Mouse (Mus musculus): ENCODE data around the gene Gpatch8. TPM values are rescaled to one million over a fixed set of nuclear protein-coding genes. Genes with fewer than 3 reads are reported as not detected.

Gene Gpatch8
- polyA plus RNA-seq, 1 experiment from 2014 or later = 43.4 TPM

DNA sequence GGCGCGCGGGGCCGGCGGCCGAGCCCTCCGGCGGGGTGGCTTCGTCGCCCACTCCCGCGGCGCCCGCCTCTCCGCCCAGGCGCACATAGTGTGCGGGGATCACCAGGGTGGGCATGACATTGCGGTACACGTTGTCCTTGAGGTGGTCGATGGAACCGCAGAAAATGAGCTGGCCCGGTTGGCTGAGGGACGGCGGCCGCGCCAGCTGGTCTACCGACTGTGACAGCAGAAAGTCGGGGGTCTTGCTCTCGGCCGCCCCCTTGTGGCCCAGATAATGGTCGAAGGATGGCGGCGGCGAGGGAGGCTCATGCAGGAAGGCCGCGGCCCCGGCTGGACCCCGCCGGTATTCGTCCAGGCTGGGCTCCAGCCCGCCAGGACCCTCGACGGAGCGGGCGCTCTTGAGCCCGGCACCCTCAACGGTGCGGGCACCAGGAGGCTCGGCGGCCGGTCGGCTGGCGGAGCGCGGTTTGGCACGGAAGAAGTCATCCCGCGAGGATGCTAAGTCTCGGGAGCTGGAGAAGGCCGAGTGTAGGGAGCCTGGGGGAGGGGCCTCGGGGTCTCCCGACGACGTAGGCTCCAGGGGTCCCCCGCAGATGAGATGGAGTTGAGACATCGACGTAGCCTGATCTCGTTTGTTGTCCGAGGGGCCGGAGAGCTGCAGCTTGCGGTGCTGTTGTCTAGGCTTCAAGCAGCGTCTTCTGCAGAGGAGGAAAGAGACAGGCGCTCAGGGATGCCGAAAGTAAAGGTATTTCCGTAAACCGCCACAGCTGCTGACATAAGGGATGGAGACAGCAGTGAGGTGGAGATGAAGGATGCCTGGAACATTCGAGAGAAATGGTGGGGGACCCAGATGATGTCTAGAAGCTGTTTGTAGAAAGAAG, 117.7 kb downstream of the Gpatch8 start:
- no peaks in the 10 kb centered on the region; the same call in 1 of the 2 replicates for H3K27me3 ChIP-seq (ENCODE audit: control insufficient read depth, insufficient read depth, low read length)
- H3K27ac ChIP-seq (replicated peaks; ENCODE audit: low read depth, low read length) = no peak overlapping the region
- H3K4me3 ChIP-seq (ENCODE audit: low read depth, low read length) = peak overlapping the region; percentile 32
- peak overlapping the region; percentile 58 for H3K9ac ChIP-seq (replicated peaks; ENCODE audit: low read length)
- 0 out of 2 replicates have a peak, but pooled peaks have one; percentile 31 for ATAC-seq (replicated peaks; ENCODE audit: insufficient number of reproducible peaks, low FRiP score, low TSS enrichment, low read depth)
- no peaks in the 10 kb centered on the region for H3K9me3 ChIP-seq (replicated peaks; ENCODE audit: control insufficient read depth, low read length)
- 7% methylated on average over 76 of the region's 77 CpGs for WGBS
- H3K4me1 ChIP-seq (ENCODE audit: control insufficient read depth, insufficient read depth, low read length) = peaks cover 16% of the 10 kb centered on the region
- peak; percentile 89 for DNase-seq (ENCODE audit: low spot score)
- H3K36me3 ChIP-seq (replicated peaks; ENCODE audit: control insufficient read depth, insufficient read depth, low read depth, low read length) = peaks cover 13% of the 10 kb centered on the region
- H3K4me2 ChIP-seq (ENCODE audit: low read depth, low read length) = peak overlapping the region; percentile 81

DNA sequence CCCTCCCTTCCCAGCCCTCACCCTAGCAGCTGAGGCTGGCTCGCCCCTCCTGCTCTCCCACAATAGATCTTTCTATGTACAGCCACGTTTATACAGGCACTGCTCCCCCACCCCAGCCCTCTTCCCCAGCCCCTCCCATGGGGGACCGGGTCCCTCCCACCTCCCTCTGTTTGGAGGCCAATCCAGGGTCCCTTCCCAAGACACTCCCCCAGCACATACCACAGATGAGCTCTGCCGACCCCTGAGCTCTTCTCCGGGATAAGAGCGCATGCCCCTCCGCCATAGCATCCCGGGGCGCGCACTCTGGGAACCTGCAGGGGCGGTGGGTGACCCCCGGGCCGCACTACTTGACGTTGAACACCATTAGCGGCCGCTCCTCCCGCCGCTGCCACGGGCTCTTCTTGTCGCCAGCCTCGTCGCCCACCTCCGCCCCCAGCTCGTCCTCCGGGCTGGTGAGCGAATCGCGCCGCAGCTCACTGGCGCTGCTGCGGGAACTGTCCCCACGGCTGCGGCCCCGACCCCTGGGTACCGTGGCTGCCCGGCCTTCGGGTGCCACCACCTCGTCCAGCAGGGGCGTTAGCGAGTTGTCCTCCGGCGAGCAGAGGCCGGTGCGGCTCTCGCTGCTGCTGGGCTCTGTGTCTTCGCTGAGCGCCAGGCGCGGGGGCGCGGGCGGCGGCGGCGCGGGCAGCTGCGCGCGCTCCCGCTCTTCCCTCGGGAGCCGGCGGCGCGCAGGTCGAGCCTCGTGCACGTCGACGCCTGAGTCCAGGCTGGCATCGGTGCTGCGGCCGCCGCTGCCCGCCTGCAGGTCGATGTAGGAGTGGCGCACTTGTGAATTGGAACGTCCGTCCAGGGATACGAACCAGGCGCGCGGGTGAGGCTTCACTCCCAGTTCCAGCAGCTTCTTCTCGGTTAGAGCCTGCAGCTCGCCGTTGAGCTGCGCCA, 118.8 kb downstream of the Gpatch8 start:
- peaks cover 10% of the 10 kb centered on the region for H3K36me3 ChIP-seq (replicated peaks; ENCODE audit: control insufficient read depth, insufficient read depth, low read depth, low read length)

DNA sequence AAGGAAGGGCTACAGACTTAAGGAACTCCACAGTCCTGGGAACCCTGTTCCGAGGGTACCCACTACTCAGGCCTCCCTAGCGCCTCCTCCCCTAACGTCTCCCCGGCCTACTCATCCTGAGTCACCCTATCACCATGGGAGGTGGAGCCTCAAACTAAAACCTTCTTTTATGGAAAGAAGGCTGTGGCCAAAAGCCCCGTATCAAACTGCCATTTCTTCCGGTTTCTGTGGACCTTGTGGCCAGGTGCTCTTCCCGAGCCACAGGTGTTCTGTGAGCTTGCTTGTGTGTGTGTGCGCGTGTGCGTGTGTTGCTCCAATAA, 119.8 kb downstream of the Gpatch8 start:
- ATAC-seq (replicated peaks; ENCODE audit: insufficient number of reproducible peaks, low FRiP score, low TSS enrichment, low read depth) (no peak), DNase-seq (ENCODE audit: low spot score) (no peak)
- Histone ChIP-seq H3K27ac (replicated peaks; ENCODE audit: low read depth, low read length) (no peak overlapping the region), H3K4me1 (ENCODE audit: control insufficient read depth, insufficient read depth, low read length) (peaks cover 16% of the 10 kb centered on the region), H3K27me3 (ENCODE audit: control insufficient read depth, insufficient read depth, low read length) (no peaks in the 10 kb centered on the region; the same call in 1 of the 2 replicates), H3K9me3 (replicated peaks; ENCODE audit: control insufficient read depth, low read length) (no peaks in the 10 kb centered on the region), H3K4me3 (ENCODE audit: low read depth, low read length) (no peak overlapping the region), H3K36me3 (replicated peaks; ENCODE audit: control insufficient read depth, insufficient read depth, low read depth, low read length) (peaks cover 10% of the 10 kb centered on the region), H3K9ac (replicated peaks; ENCODE audit: low read length) (no peak overlapping the region), H3K4me2 (ENCODE audit: low read depth, low read length) (no peak overlapping the region)
- 85% methylated on average over 10 of the region's 10 CpGs for WGBS

More for the DNA sequence above, 118.8 kb downstream of the Gpatch8 start:
- ATAC-seq (replicated peaks; ENCODE audit: insufficient number of reproducible peaks, low FRiP score, low TSS enrichment, low read depth) = no peak
- Histone ChIP-seq H3K4me2 (ENCODE audit: low read depth, low read length) (peak overlapping the region; percentile 81), H3K9me3 (replicated peaks; ENCODE audit: control insufficient read depth, low read length) (no peaks in the 10 kb centered on the region), H3K4me1 (ENCODE audit: control insufficient read depth, insufficient read depth, low read length) (peaks cover 16% of the 10 kb centered on the region), H3K4me3 (ENCODE audit: low read depth, low read length) (peak overlapping the region; percentile 32), H3K27ac (replicated peaks; ENCODE audit: low read depth, low read length) (peak overlapping the region; percentile 52; the same call in 1 of the 2 replicates), H3K9ac (replicated peaks; ENCODE audit: low read length) (peak overlapping the region; percentile 58), H3K27me3 (ENCODE audit: control insufficient read depth, insufficient read depth, low read length) (no peaks in the 10 kb centered on the region; the same call in 1 of the 2 replicates)
- 4% methylated on average over 77 of the region's 87 CpGs for WGBS
- DNase-seq (ENCODE audit: low spot score) = peak; percentile 57

DNA sequence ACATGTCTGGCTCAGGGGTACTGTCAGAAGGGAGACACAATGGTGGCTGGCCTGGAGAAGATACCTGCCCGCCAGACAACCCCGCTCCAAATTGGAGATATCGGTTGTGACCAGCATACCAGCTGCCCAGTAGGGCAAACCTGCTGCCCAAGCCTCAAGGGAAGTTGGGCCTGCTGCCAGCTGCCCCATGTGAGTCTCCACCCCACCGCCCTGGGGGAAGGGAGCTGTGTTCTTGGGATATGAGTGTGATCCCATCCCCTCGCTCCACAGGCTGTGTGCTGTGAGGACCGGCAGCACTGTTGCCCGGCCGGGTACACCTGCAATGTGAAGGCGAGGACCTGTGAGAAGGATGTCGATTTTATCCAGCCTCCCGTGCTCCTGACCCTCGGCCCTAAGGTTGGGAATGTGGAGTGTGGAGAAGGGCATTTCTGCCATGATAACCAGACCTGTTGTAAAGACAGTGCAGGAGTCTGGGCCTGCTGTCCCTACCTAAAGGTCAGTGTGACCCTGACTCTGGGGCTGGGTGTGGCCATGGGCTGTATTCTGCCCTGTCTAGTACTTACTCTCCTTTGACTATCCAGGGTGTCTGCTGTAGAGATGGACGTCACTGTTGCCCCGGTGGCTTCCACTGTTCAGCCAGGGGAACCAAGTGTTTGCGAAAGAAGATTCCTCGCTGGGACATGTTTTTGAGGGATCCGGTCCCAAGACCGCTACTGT, 120.3 kb downstream of the Gpatch8 start:
- Histone ChIP-seq H3K4me1 (ENCODE audit: control insufficient read depth, insufficient read depth, low read length) (peaks cover 16% of the 10 kb centered on the region), H3K4me3 (ENCODE audit: low read depth, low read length) (no peak overlapping the region), H3K36me3 (replicated peaks; ENCODE audit: control insufficient read depth, insufficient read depth, low read depth, low read length) (peaks cover 5% of the 10 kb centered on the region), H3K4me2 (ENCODE audit: low read depth, low read length) (no peak overlapping the region), H3K9me3 (replicated peaks; ENCODE audit: control insufficient read depth, low read length) (no peaks in the 10 kb centered on the region), H3K9ac (replicated peaks; ENCODE audit: low read length) (no peak overlapping the region), H3K27me3 (ENCODE audit: control insufficient read depth, insufficient read depth, low read length) (no peaks in the 10 kb centered on the region; the same call in 1 of the 2 replicates), H3K27ac (replicated peaks; ENCODE audit: low read depth, low read length) (no peak overlapping the region)
- ATAC-seq (replicated peaks; ENCODE audit: insufficient number of reproducible peaks, low FRiP score, low TSS enrichment, low read depth) (no peak), DNase-seq (ENCODE audit: low spot score) (no peak)
- WGBS = 89% methylated on average over 18 of the region's 18 CpGs

DNA sequence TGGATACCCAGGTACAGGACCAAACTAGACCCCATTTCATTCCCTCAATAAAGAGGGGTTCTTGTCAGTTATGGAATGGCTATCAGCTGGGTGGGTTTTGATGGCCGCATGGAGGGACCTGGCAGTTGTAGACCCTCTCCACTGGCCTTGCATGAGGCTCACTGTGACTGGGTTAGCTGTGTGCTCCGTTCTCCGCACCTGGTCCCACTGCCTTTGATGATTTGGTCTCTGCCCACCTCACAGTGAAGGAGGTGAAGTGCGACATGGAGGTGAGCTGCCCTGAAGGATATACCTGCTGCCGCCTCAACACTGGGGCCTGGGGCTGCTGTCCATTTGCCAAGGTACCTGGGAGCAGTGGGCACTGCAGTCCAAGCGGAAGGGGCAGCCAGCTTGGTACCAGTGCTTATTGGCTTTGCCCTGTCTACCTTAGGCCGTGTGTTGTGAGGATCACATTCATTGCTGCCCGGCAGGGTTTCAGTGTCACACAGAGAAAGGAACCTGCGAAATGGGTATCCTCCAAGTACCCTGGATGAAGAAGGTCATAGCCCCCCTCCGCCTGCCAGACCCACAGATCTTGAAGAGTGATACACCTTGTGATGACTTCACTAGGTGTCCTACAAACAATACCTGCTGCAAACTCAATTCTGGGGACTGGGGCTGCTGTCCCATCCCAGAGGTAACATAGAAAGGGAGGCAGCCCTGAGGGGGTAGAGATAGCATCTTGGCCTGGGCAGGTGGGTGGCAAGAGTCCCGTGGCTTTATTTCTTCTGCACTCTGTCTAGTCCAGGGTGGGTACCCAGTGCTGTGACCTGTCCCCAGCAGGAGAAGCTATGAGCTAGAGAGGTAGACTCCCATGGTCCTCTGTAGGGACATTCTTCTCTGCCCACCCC, 121.1 kb downstream of the Gpatch8 start:
- no peak overlapping the region for H3K9ac ChIP-seq (replicated peaks; ENCODE audit: low read length)
- H3K36me3 ChIP-seq (replicated peaks; ENCODE audit: control insufficient read depth, insufficient read depth, low read depth, low read length) = peaks cover 5% of the 10 kb centered on the region
- H3K27ac ChIP-seq (replicated peaks; ENCODE audit: low read depth, low read length) = no peak overlapping the region
- WGBS = 93% methylated on average over 11 of the region's 11 CpGs
- ATAC-seq (replicated peaks; ENCODE audit: insufficient number of reproducible peaks, low FRiP score, low TSS enrichment, low read depth) = no peak
- no peak overlapping the region for H3K4me2 ChIP-seq (ENCODE audit: low read depth, low read length)
- peaks cover 16% of the 10 kb centered on the region for H3K4me1 ChIP-seq (ENCODE audit: control insufficient read depth, insufficient read depth, low read length)
- no peak overlapping the region for H3K4me3 ChIP-seq (ENCODE audit: low read depth, low read length)
- H3K9me3 ChIP-seq (replicated peaks; ENCODE audit: control insufficient read depth, low read length) = no peaks in the 10 kb centered on the region
- DNase-seq (ENCODE audit: low spot score) = no peak
- H3K27me3 ChIP-seq (ENCODE audit: control insufficient read depth, insufficient read depth, low read length) = no peaks in the 10 kb centered on the region; the same call in 1 of the 2 replicates

DNA sequence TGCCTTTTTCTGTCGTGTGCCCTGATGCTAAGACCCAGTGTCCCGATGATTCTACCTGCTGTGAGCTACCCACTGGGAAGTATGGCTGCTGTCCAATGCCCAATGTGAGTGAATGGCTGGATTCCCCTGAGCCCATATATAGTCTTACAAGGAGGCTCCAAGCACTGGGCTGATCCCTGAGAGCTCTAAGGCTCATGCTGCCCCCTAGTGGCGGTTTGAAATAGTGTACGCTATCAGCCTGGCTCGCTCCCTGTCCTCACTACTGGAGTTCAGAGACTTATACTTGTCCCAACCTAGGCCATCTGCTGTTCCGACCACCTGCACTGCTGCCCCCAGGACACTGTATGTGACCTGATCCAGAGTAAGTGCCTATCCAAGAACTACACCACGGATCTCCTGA, 121.8 kb downstream of the Gpatch8 start:
- peaks cover 4% of the 10 kb centered on the region for H3K36me3 ChIP-seq (replicated peaks; ENCODE audit: control insufficient read depth, insufficient read depth, low read depth, low read length)
- H3K9ac ChIP-seq (replicated peaks; ENCODE audit: low read length) = no peak overlapping the region
- H3K4me3 ChIP-seq (ENCODE audit: low read depth, low read length) = no peak overlapping the region
- DNase-seq (ENCODE audit: low spot score) (peak; percentile 96), ATAC-seq (replicated peaks; ENCODE audit: insufficient number of reproducible peaks, low FRiP score, low TSS enrichment, low read depth) (0 out of 2 replicates have a peak, but pooled peaks have one; percentile 2)
- 9% methylated on average over 7 of the region's 7 CpGs for WGBS
- peaks cover 16% of the 10 kb centered on the region for H3K4me1 ChIP-seq (ENCODE audit: control insufficient read depth, insufficient read depth, low read length)
- no peak overlapping the region for H3K4me2 ChIP-seq (ENCODE audit: low read depth, low read length)
- no peaks in the 10 kb centered on the region; the same call in 1 of the 2 replicates for H3K27me3 ChIP-seq (ENCODE audit: control insufficient read depth, insufficient read depth, low read length)
- H3K9me3 ChIP-seq (replicated peaks; ENCODE audit: control insufficient read depth, low read length) = no peaks in the 10 kb centered on the region
- H3K27ac ChIP-seq (replicated peaks; ENCODE audit: low read depth, low read length) = no peak overlapping the region

DNA sequence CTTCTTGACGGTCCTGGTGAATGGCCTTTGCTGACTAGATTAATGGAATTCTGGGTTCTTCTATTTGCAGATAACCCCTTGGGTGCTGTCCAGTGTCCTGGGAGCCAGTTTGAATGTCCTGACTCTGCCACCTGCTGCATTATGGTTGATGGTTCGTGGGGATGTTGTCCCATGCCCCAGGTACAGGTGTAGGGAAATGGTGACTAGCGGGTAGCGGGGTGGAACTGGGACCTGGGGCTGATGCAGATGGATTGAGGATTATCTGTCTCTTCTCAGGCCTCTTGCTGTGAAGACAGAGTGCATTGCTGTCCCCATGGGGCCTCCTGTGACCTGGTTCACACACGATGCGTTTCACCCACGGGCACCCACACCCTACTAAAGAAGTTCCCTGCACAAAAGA, 122.3 kb downstream of the Gpatch8 start:
- DNase-seq (ENCODE audit: low spot score) (no peak), ATAC-seq (replicated peaks; ENCODE audit: insufficient number of reproducible peaks, low FRiP score, low TSS enrichment, low read depth) (no peak)
- Histone ChIP-seq H3K27ac (replicated peaks; ENCODE audit: low read depth, low read length) (no peak overlapping the region), H3K4me3 (ENCODE audit: low read depth, low read length) (no peak overlapping the region), H3K4me1 (ENCODE audit: control insufficient read depth, insufficient read depth, low read length) (peaks cover 16% of the 10 kb centered on the region), H3K36me3 (replicated peaks; ENCODE audit: control insufficient read depth, insufficient read depth, low read depth, low read length) (peaks cover 2% of the 10 kb centered on the region), H3K9me3 (replicated peaks; ENCODE audit: control insufficient read depth, low read length) (no peaks in the 10 kb centered on the region), H3K4me2 (ENCODE audit: low read depth, low read length) (no peak overlapping the region), H3K27me3 (ENCODE audit: control insufficient read depth, insufficient read depth, low read length) (no peaks in the 10 kb centered on the region; the same call in 1 of the 2 replicates), H3K9ac (replicated peaks; ENCODE audit: low read length) (no peak overlapping the region)
- 90% methylated on average over 7 of the region's 7 CpGs for WGBS
